Mouse (Mus musculus) liver, adult (tissue): ENCODE measurements around the gene Myrip.

ENCODE experiments used
- GATA4 ChIP-seq: IDR thresholded peaks from 2 replicates; pipeline ENCODE4 v1.6.1; 2014; ENCODE audit warnings: mild to moderate bottlenecking, low read length; ENCODE audit not compliant: insufficient replicate concordance

The Myrip gene

GRCm38 (mm10) chr9:120449696-120450329 lies 148.5 kb downstream of the Myrip start:
- no peak for TF ChIP-seq GATA4

- TF ChIP-seq GATA4, result no peak
Measured at GRCm38 (mm10) chr9:120455768-120456655, 154.7 kb downstream of the Myrip start.

GRCm38 (mm10) chr9:120470431-120470830 lies 169.1 kb downstream of the Myrip start:
- TF ChIP-seq GATA4, result no peak

GRCm38 (mm10) chr9:120481644-120482043 lies 180.3 kb downstream of the Myrip start:
- no peak for TF ChIP-seq GATA4

GRCm38 (mm10) chr9:120482382-120482781 lies 181.1 kb downstream of the Myrip start:
- TF ChIP-seq GATA4, result no peak

- no peak for TF ChIP-seq GATA4
Measured at GRCm38 (mm10) chr9:120483101-120483500, 181.8 kb downstream of the Myrip start.

- TF ChIP-seq GATA4, result no peak
Measured at GRCm38 (mm10) chr9:120487076-120487475, 185.8 kb downstream of the Myrip start.

- no peak for TF ChIP-seq GATA4
Measured at GRCm38 (mm10) chr9:120491509-120491908, 190.2 kb downstream of the Myrip start.

GRCm38 (mm10) chr9:120492010-120492399 lies 190.7 kb downstream of the Myrip start, which contains the start of gene Eif1b:
Gene Eif1b (plus strand): TSS chr9:120492232.
- TF ChIP-seq GATA4, result no peak

- no peak for TF ChIP-seq GATA4
Measured at GRCm38 (mm10) chr9:120492400-120493351, 191.4 kb downstream of the Myrip start.

- TF ChIP-seq GATA4, result no peak
Measured at GRCm38 (mm10) chr9:120493781-120494180, 192.5 kb downstream of the Myrip start.

GRCm38 (mm10) chr9:120496691-120497090 lies 195.4 kb downstream of the Myrip start:
- TF ChIP-seq GATA4, result no peak

- TF ChIP-seq GATA4, result no peak
Measured at GRCm38 (mm10) chr9:120497983-120498382, 196.7 kb downstream of the Myrip start.

- no peak for TF ChIP-seq GATA4
Measured at GRCm38 (mm10) chr9:120501191-120501902, 200.0 kb downstream of the Myrip start.
